Mouse (Mus musculus): ENCODE measurements around the gene Dcxr. TPM values are rescaled to one million over a fixed set of nuclear protein-coding genes. Genes with fewer than 3 reads are reported as not detected.

Gene Dcxr
- polyA plus RNA-seq (2014; fragmentation: Illumina TruSeq; extraction: RNeasy Lipid Tissue Mini Kit (QIAGEN cat#74804); ENCODE audit: low read depth, low replicate concordance): 102 TPM

GRCm38 (mm10) chr11:120727169-120727527 is at the start of gene Dcxr:
Dcxr (minus strand) TSS chr11:120727281.

GRCm38 (mm10) chr11:120762672-120763041 is 35.6 kb upstream of the Dcxr start, which contains the start of gene Hmga1b:
Hmga1b (plus strand) TSS chr11:120762794.

GRCm38 (mm10) chr11:120731858-120732680 is 5.0 kb upstream of the Dcxr start, which contains the start of gene Cbr2:
Cbr2 (minus strand) TSS chr11:120732114.

GRCm38 (mm10) chr11:120721124-120722066 is 5.7 kb downstream of the Dcxr start, which contains the start of gene Rac3:
Rac3 (plus strand) TSS chr11:120721470.

GRCm38 (mm10) chr11:120713580-120714518 is 13.2 kb downstream of the Dcxr start, which contains the start of the genes Cenpx and Lrrc45:
Cenpx (minus strand) TSS chr11:120713738.
Lrrc45 (plus strand) TSS chr11:120713925.

Other genes starting within 250 kb of the Dcxr start
- 58.6 TPM for gene Mrpl12, start 242.7 kb downstream of the Dcxr start, polyA plus RNA-seq (2014; fragmentation: Illumina TruSeq; extraction: RNeasy Lipid Tissue Mini Kit (QIAGEN cat#74804); ENCODE audit: low read depth, low replicate concordance)
- gene Slc25a10, start 235.4 kb downstream of the Dcxr start, polyA plus RNA-seq (2014; fragmentation: Illumina TruSeq; extraction: RNeasy Lipid Tissue Mini Kit (QIAGEN cat#74804); ENCODE audit: low read depth, low replicate concordance): 127 TPM
- gene Gcgr, start 196.6 kb downstream of the Dcxr start, polyA plus RNA-seq (2014; fragmentation: Illumina TruSeq; extraction: RNeasy Lipid Tissue Mini Kit (QIAGEN cat#74804); ENCODE audit: low read depth, low replicate concordance): 0.86 TPM
- gene Mcrip1, start 177.6 kb downstream of the Dcxr start, polyA plus RNA-seq (2014; fragmentation: Illumina TruSeq; extraction: RNeasy Lipid Tissue Mini Kit (QIAGEN cat#74804); ENCODE audit: low read depth, low replicate concordance): 110 TPM
- gene Ppp1r27, start 176.1 kb downstream of the Dcxr start, polyA plus RNA-seq (2014; fragmentation: Illumina TruSeq; extraction: RNeasy Lipid Tissue Mini Kit (QIAGEN cat#74804); ENCODE audit: low read depth, low replicate concordance): not detected
- gene P4hb, start 154.0 kb downstream of the Dcxr start, polyA plus RNA-seq (2014; fragmentation: Illumina TruSeq; extraction: RNeasy Lipid Tissue Mini Kit (QIAGEN cat#74804); ENCODE audit: low read depth, low replicate concordance): 519 TPM
- 356 TPM for gene Arhgdia, start 145.7 kb downstream of the Dcxr start, polyA plus RNA-seq (2014; fragmentation: Illumina TruSeq; extraction: RNeasy Lipid Tissue Mini Kit (QIAGEN cat#74804); ENCODE audit: low read depth, low replicate concordance)
- gene Alyref, start 128.9 kb downstream of the Dcxr start, polyA plus RNA-seq (2014; fragmentation: Illumina TruSeq; extraction: RNeasy Lipid Tissue Mini Kit (QIAGEN cat#74804); ENCODE audit: low read depth, low replicate concordance): 39.4 TPM
- gene Anapc11, start 128.9 kb downstream of the Dcxr start, polyA plus RNA-seq (2014; fragmentation: Illumina TruSeq; extraction: RNeasy Lipid Tissue Mini Kit (QIAGEN cat#74804); ENCODE audit: low read depth, low replicate concordance): 47.3 TPM
- not detected for gene Npb, start 118.8 kb downstream of the Dcxr start, polyA plus RNA-seq (2014; fragmentation: Illumina TruSeq; extraction: RNeasy Lipid Tissue Mini Kit (QIAGEN cat#74804); ENCODE audit: low read depth, low replicate concordance)
- 83.9 TPM for gene Pcyt2, start 109.3 kb downstream of the Dcxr start, polyA plus RNA-seq (2014; fragmentation: Illumina TruSeq; extraction: RNeasy Lipid Tissue Mini Kit (QIAGEN cat#74804); ENCODE audit: low read depth, low replicate concordance)
- gene Sirt7, start 102.0 kb downstream of the Dcxr start, polyA plus RNA-seq (2014; fragmentation: Illumina TruSeq; extraction: RNeasy Lipid Tissue Mini Kit (QIAGEN cat#74804); ENCODE audit: low read depth, low replicate concordance): 40.4 TPM
- gene Mafg, start 93.7 kb downstream of the Dcxr start, polyA plus RNA-seq (2014; fragmentation: Illumina TruSeq; extraction: RNeasy Lipid Tissue Mini Kit (QIAGEN cat#74804); ENCODE audit: low read depth, low replicate concordance): 66.7 TPM
- 4.0 TPM for gene Pycr1, start 83.5 kb downstream of the Dcxr start, polyA plus RNA-seq (2014; fragmentation: Illumina TruSeq; extraction: RNeasy Lipid Tissue Mini Kit (QIAGEN cat#74804); ENCODE audit: low read depth, low replicate concordance)
- not detected for gene Myadml2, start 79.1 kb downstream of the Dcxr start, polyA plus RNA-seq (2014; fragmentation: Illumina TruSeq; extraction: RNeasy Lipid Tissue Mini Kit (QIAGEN cat#74804); ENCODE audit: low read depth, low replicate concordance)
- 4.7 TPM for gene Notum, start 66.1 kb downstream of the Dcxr start, polyA plus RNA-seq (2014; fragmentation: Illumina TruSeq; extraction: RNeasy Lipid Tissue Mini Kit (QIAGEN cat#74804); ENCODE audit: low read depth, low replicate concordance)
- 76.1 TPM for gene Aspscr1, start 54.3 kb downstream of the Dcxr start, polyA plus RNA-seq (2014; fragmentation: Illumina TruSeq; extraction: RNeasy Lipid Tissue Mini Kit (QIAGEN cat#74804); ENCODE audit: low read depth, low replicate concordance)
- gene Cenpx, start 13.5 kb downstream of the Dcxr start, polyA plus RNA-seq (2014; fragmentation: Illumina TruSeq; extraction: RNeasy Lipid Tissue Mini Kit (QIAGEN cat#74804); ENCODE audit: low read depth, low replicate concordance): 91.5 TPM
- gene Lrrc45, start 13.4 kb downstream of the Dcxr start, polyA plus RNA-seq (2014; fragmentation: Illumina TruSeq; extraction: RNeasy Lipid Tissue Mini Kit (QIAGEN cat#74804); ENCODE audit: low read depth, low replicate concordance): 40.3 TPM
- 11.5 TPM for gene Rac3, start 5.8 kb downstream of the Dcxr start, polyA plus RNA-seq (2014; fragmentation: Illumina TruSeq; extraction: RNeasy Lipid Tissue Mini Kit (QIAGEN cat#74804); ENCODE audit: low read depth, low replicate concordance)
- 65.7 TPM for gene Cbr2, start 4.8 kb upstream of the Dcxr start, polyA plus RNA-seq (2014; fragmentation: Illumina TruSeq; extraction: RNeasy Lipid Tissue Mini Kit (QIAGEN cat#74804); ENCODE audit: low read depth, low replicate concordance)
- 114 TPM for gene Hmga1b, start 35.5 kb upstream of the Dcxr start, polyA plus RNA-seq (2014; fragmentation: Illumina TruSeq; extraction: RNeasy Lipid Tissue Mini Kit (QIAGEN cat#74804); ENCODE audit: low read depth, low replicate concordance)
- gene Rfng, start 56.9 kb upstream of the Dcxr start, polyA plus RNA-seq (2014; fragmentation: Illumina TruSeq; extraction: RNeasy Lipid Tissue Mini Kit (QIAGEN cat#74804); ENCODE audit: low read depth, low replicate concordance): 25.6 TPM
- gene Gps1, start 57.0 kb upstream of the Dcxr start, polyA plus RNA-seq (2014; fragmentation: Illumina TruSeq; extraction: RNeasy Lipid Tissue Mini Kit (QIAGEN cat#74804); ENCODE audit: low read depth, low replicate concordance): 114 TPM
- gene Dus1l, start 69.1 kb upstream of the Dcxr start, polyA plus RNA-seq (2014; fragmentation: Illumina TruSeq; extraction: RNeasy Lipid Tissue Mini Kit (QIAGEN cat#74804); ENCODE audit: low read depth, low replicate concordance): 30.9 TPM
- 426 TPM for gene Fasn, start 97.3 kb upstream of the Dcxr start, polyA plus RNA-seq (2014; fragmentation: Illumina TruSeq; extraction: RNeasy Lipid Tissue Mini Kit (QIAGEN cat#74804); ENCODE audit: low read depth, low replicate concordance)
- 12.8 TPM for gene Ccdc57, start 205.6 kb upstream of the Dcxr start, polyA plus RNA-seq (2014; fragmentation: Illumina TruSeq; extraction: RNeasy Lipid Tissue Mini Kit (QIAGEN cat#74804); ENCODE audit: low read depth, low replicate concordance)
- 10.3 TPM for gene Slc16a3, start 221.2 kb upstream of the Dcxr start, polyA plus RNA-seq (2014; fragmentation: Illumina TruSeq; extraction: RNeasy Lipid Tissue Mini Kit (QIAGEN cat#74804); ENCODE audit: low read depth, low replicate concordance)

Data from adipose tissue, adult 10 weeks (tissue).